Mouse (Mus musculus) gastrocnemius, postnatal 4 days (tissue): Measurements from ENCODE around the gene BC004004. TPM values are rescaled to one million over a fixed set of nuclear protein-coding genes. Genes with fewer than 3 reads are reported as not detected.
A peak's percentile ranks its signal among the peaks of the same experiment; 100 is the strongest.
"Not testable (repeated sequence)": the region's sequence is repeated elsewhere in the genome, so short reads cannot be mapped to it uniquely, and the experiment has no call there.

Source experiments
- DNase-seq, 2 experiments: peaks; one replicate each; pipeline ENCODE4 v3.0.0; 2021 to 2022; ENCODE audit warnings: low spot score in 2 of 2, mixed read lengths in 2 of 2
- total RNA-seq, 2 experiments: library from RNA; stranded (reverse); gene quantifications; 2 replicates each; pipeline ENCODE4 v1.2.3; 2021

Gene BC004004
- total RNA-seq, 2 experiments from 2014 or later: 98.5 to 101 TPM

DNA sequence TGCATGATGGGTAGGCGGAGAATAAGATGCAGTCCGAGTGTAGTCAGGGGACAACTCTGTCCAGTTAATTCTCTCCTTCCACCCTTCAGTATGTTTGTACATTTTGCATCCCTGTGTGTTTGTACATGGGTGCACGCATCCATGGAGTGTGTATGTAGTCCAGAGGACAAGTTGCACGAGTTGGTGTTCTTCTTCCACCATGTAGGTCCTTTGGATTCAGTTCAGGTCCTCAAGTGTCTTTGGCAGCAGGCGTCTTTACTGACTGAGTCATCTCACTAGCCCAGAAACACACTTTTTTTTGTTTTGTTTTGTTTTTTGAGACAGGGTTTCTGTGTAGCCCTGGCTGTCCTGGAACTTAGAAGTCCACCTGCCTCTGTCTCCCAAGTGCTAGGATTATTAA is 74.7 kb downstream of the BC004004 start:
- DNase-seq: no peak

GRCm38 (mm10) chr17:29345272-29345671 is 76.7 kb downstream of the BC004004 start:
- no peak for DNase-seq

GRCm38 (mm10) chr17:29346496-29347125 is 78.0 kb downstream of the BC004004 start:
- no peak for DNase-seq

DNA sequence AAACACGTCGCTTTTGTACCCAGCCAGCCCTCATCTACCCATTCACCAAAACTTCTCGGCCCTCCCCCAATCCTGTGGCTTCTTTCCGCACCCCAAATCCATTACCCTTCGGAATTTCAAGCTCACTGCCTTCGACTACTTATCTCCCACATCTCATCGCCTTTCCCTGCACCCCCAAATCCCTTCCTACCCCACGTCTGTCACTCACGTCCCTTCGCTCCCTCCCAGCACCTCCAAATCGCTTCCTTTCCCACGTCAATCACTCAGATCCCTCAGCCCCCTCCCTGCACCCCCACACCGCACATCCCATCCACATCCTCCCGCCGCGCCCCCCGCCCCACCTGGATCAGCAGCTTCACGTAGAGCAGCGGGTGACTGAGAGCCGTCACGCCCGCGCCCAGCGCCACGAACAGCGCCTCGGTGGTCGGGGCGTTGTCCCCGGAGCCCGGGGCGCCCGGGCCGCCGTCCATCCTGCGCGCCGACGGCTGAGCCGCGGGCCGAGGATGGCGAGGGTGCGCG is 78.6 kb downstream of the BC004004 start:
- DNase-seq: no peak

GRCm38 (mm10) chr17:29347645-29348256 is 79.2 kb downstream of the BC004004 start, which contains the start of gene Mtch1:
Gene Mtch1, minus strand, starts transcription at chr17:29347934.
- peak; percentile 99 for DNase-seq

GRCm38 (mm10) chr17:29348996-29349395 is 80.4 kb downstream of the BC004004 start:
- no peak for DNase-seq

DNA sequence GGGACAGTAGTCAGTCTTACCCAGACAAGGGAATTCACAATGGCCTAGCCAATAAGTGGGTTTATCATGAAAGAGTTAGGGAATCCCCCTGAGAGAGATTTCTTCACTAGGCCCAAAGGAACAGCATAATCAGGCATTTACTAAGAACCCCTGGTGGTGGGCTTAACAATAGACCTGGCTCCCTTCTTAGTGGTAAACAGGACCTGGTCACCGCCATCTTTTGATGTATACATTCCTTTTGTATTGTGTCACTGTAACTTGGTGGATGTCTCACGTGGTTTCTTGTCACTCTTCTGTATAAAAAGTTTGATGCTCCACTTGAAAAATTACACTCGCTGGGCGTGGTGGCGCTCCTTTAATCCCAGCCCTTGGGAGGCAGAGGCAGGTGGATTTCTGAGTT is 82.5 kb downstream of the BC004004 start:
- DNase-seq: not testable (repeated sequence)

DNA sequence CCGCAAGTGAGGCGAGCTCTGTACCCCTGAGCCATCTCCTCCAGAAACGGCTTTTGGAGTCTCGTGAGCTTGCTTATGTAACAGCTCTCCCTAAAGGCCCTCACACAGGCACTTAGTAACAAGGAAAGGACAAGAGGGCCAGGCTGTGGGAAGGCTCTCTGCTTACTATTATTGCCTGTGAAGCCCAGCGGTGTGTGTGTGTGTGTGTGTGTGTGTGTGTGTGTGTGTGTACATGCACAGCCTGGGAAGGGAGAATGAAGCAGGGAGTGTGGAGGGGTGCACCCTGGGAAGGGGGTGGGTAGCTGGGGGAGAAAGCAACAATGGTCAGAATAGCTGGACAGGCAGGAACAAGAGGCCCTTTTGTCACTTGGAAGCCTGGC is 86.9 kb downstream of the BC004004 start:
- DNase-seq: no peak

GRCm38 (mm10) chr17:29355841-29356478 is 87.4 kb downstream of the BC004004 start:
- DNase-seq: peak in 1 of 2 experiments; percentile 69

- DNase-seq: peak; percentile 58 to 79
Measured at GRCm38 (mm10) chr17:29356479-29356856, 87.9 kb downstream of the BC004004 start.

GRCm38 (mm10) chr17:29356882-29357281 is 88.3 kb downstream of the BC004004 start:
- no peak for DNase-seq

DNA sequence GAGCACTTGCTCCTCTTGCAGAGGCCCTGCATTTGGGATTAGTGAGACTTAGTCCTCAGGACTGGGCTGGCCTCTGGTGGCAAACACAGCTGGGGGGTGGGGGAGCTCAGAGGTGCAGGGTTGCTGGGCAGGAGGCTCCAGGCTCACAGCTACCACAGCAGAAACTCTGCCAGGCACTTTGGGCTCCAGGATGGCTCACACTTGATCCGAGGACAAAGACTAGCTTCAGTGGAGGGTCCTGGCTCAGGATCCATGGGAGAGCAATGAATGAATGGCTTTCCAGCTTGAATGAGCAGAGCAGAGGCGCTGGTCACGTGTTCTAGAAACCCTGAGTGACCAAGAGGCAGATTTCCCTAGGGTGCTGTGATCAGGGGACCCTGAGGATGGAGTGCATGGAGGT is 90.3 kb downstream of the BC004004 start:
- no peak for DNase-seq

GRCm38 (mm10) chr17:29360761-29361221 is 92.2 kb downstream of the BC004004 start, which contains the start of gene Fgd2:
Gene Fgd2, plus strand, starts transcription at chr17:29360914.
- no peak for DNase-seq

DNA sequence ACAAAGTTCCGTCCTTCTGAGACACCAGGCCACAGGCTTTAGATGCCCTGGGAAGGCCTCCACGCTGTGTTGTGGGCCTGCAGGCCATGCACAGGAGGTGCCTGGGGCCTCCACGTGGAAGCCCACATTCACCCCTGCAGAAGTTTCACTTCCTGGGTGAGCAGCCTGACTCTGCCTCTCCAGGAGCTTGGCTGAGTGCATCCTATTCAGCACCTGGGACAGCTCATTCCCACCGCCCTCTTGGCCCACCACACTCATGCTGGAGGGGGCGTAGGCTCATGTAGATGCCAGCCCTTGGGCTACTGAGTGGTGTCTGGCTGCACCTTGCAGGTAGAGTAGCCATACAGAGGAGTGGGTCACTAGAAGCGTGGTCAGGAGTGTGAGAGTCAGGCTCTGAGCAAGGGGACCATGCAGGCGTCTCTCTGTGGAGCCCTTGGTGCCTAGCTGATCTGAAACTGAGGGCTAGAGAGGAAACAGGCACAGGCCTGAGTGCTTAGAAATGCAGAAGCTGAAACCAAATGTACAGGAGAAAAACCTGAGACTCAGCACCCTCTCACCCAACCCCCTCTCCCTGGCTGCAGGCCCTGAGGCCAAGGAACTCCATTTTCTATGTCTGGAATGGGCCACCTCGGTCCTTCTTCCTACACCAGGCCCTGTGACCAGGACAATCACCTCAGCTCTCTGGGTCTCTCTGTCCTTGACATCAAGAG is 93.5 kb downstream of the BC004004 start:
- DNase-seq: no peak

- no peak for DNase-seq
Measured at GRCm38 (mm10) chr17:29363109-29363508, 94.5 kb downstream of the BC004004 start.

Other genes with a start within 250 kb of the BC004004 start
- gene Srsf3, start 236.2 kb upstream of the BC004004 start, total RNA-seq: 100 to 1,000 TPM; 129 TPM
- 100 to 1,000 TPM; 138 to 142 TPM for gene Cdkn1a, start 177.8 kb upstream of the BC004004 start, total RNA-seq
- 1 to 10 TPM; 1.8 to 2.3 TPM for gene Rab44, start 154.6 kb upstream of the BC004004 start, total RNA-seq
- 1 to 10 TPM in 1 of 2 experiments, under 1 TPM in 1; 0.69 to 1.1 TPM for gene Cpne5, start 30.6 kb upstream of the BC004004 start, total RNA-seq
- gene Ppil1, start 4.6 kb upstream of the BC004004 start, total RNA-seq: 10 to 100 TPM; 22.1 to 22.8 TPM
- 10 to 100 TPM; 50.3 to 54.5 TPM for gene Pi16, start 48.9 kb downstream of the BC004004 start, total RNA-seq
- 100 to 1,000 TPM; 302 to 317 TPM for gene Mtch1, start 79.1 kb downstream of the BC004004 start, total RNA-seq
- 1 to 10 TPM; 4.2 to 4.5 TPM for gene Fgd2, start 92.1 kb downstream of the BC004004 start, total RNA-seq
- gene Pim1, start 222.0 kb downstream of the BC004004 start, total RNA-seq: 10 to 100 TPM; 21.4 to 21.8 TPM